Mouse (Mus musculus): ENCODE results near the gene Mafk. TPM values are rescaled to one million over a fixed set of nuclear protein-coding genes. Genes with fewer than 3 reads are reported as not detected.

Gene Mafk
- polyA plus RNA-seq, 1 experiment from 2014 or later = 5.7 TPM

DNA sequence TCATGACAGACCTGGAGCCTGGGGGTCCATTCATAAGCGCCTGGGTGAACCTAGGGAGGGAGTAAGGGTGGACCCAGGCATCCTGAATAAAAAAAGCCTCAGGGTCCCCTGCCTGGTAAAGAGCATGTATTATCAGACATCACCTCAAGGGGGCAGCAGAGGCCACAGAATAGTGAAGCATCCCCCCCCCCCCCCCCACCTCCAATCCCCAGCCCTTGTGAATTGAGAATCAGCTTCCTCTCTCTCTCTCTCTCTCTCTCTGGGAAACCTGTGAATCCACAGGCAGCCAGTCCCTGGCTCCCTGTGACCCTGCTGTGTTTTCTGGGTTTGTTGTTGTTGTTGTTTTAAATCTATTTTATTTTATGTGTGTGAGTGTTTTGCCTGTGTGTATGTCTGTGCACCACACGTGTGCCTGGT, 47.2 kb downstream of the Mafk start:
- Histone ChIP-seq H3K27me3 (ENCODE audit: control insufficient read depth, insufficient read depth, low read length) (no peaks in the 10 kb centered on the region), H3K4me1 (ENCODE audit: control insufficient read depth, insufficient read depth, low read length) (no peaks in the 10 kb centered on the region), H3K27ac (ENCODE audit: low read depth, low read length) (no peak overlapping the region), H3K36me3 (ENCODE audit: control insufficient read depth, insufficient read depth, low read length) (no peaks in the 10 kb centered on the region), H3K4me2 (ENCODE audit: low read depth, low read length) (no peak overlapping the region), H3K9ac (replicated peaks; ENCODE audit: low read depth, low read length) (no peak overlapping the region), H3K4me3 (ENCODE audit: low read depth, low read length) (no peak overlapping the region), H3K9me3 (ENCODE audit: control insufficient read depth, low read length) (no peaks in the 10 kb centered on the region)
- ATAC-seq (ENCODE audit: low read depth) = peak; percentile 65
- 16% methylated on average over 2 of the region's 2 CpGs for WGBS

DNA sequence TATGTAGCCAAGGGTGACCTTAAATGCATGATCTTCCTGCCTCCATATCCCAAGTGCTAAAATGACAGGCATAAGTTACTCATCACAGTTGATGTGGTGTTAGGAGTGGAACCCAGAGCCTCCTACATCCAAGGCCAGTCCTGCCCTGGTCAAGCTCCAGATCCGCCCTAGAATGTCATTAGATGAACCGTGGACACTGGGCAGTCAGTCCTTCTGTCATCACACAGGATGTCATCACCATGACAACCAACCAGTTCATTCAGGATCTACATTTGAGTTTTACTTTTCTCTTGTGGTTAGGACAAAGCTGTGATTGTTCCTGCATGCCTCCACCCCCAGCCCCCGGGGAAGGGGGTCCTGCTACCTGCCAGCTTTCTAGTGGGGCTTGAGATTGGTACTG, 47.8 kb downstream of the Mafk start:
- no peaks in the 10 kb centered on the region for H3K27me3 ChIP-seq (ENCODE audit: control insufficient read depth, insufficient read depth, low read length)
- WGBS = 24% methylated on average over 3 of the region's 3 CpGs
- no peaks in the 10 kb centered on the region for H3K4me1 ChIP-seq (ENCODE audit: control insufficient read depth, insufficient read depth, low read length)
- no peak overlapping the region for H3K4me2 ChIP-seq (ENCODE audit: low read depth, low read length)
- H3K9ac ChIP-seq (replicated peaks; ENCODE audit: low read depth, low read length) = no peak overlapping the region
- ATAC-seq (ENCODE audit: low read depth) = no peak
- no peak overlapping the region for H3K4me3 ChIP-seq (ENCODE audit: low read depth, low read length)
- H3K36me3 ChIP-seq (ENCODE audit: control insufficient read depth, insufficient read depth, low read length) = no peaks in the 10 kb centered on the region
- no peaks in the 10 kb centered on the region for H3K9me3 ChIP-seq (ENCODE audit: control insufficient read depth, low read length)
- no peak overlapping the region for H3K27ac ChIP-seq (ENCODE audit: low read depth, low read length)

DNA sequence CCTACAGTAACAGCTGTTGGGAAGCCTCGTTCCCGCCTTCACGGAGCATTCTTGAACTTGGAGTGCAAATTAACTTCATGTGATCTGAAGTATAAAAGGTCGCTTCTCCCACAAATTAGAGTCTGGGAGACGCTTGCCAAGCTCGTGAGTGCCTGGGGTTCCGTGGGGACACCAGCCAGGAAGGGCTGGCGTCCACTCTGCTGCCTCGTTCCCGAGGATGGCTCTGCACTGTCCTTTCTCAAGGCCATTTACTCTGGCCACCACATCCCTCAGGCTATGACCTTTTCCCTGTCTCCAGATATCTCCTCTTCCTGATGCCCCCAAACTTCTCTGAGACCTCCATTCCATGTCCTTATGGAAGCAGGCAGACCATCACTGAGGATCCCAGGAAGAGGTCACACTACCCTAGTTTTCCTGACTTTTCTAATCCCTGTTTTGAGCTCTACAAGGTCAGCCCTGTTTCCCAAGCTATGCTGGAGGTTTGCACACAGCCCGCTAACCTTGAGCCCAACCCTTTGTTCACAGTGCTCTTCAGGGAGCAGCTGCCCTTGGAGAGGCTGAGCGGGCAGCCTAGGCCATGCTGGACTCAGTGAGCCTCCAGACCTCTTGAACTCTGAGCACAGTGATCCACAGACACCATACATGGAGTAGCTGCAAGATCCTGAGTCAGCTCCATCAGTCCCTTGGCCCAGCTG, 58.5 kb downstream of the Mafk start:
- WGBS = 78% methylated on average over 12 of the region's 12 CpGs
- H3K27ac ChIP-seq (ENCODE audit: low read depth, low read length) = no peak overlapping the region
- no peak overlapping the region for H3K9ac ChIP-seq (replicated peaks; ENCODE audit: low read depth, low read length)
- no peak overlapping the region for H3K4me3 ChIP-seq (ENCODE audit: low read depth, low read length)
- H3K4me2 ChIP-seq (ENCODE audit: low read depth, low read length) = no peak overlapping the region
- H3K4me1 ChIP-seq (ENCODE audit: control insufficient read depth, insufficient read depth, low read length) = 0 out of 2 replicates have a peak, but pooled peaks cover 3% of the 10 kb centered on the region
- no peaks in the 10 kb centered on the region for H3K9me3 ChIP-seq (ENCODE audit: control insufficient read depth, low read length)
- H3K36me3 ChIP-seq (ENCODE audit: control insufficient read depth, insufficient read depth, low read length) = no peaks in the 10 kb centered on the region
- ATAC-seq (ENCODE audit: low read depth) = no peak
- H3K27me3 ChIP-seq (ENCODE audit: control insufficient read depth, insufficient read depth, low read length) = no peaks in the 10 kb centered on the region

Small RNA genes lying within 50 kb of the gene (microRNA-seq; reads per million reads assigned to microRNA genes)
- not detected for gene Mir7037

Other genes starting within 250 kb of the Mafk start
- gene Uncx, start 248.0 kb upstream of the Mafk start, polyA plus RNA-seq (2014; fragmentation: Nextera tagmentation; extraction: Ambion mirVana) = 33.4 and 39.8 TPM in 2 replicates
- 9.1 and 9.4 TPM in 2 replicates for gene Micall2, start 55.2 kb upstream of the Mafk start, polyA plus RNA-seq (2014; fragmentation: Nextera tagmentation; extraction: Ambion mirVana)
- 35.4 and 39.6 TPM in 2 replicates for gene Ints1, start 15.8 kb upstream of the Mafk start, polyA plus RNA-seq (2014; fragmentation: Nextera tagmentation; extraction: Ambion mirVana)
- 0.23 TPM in 1 of 2 replicates, not detected in the other for gene Tmem184a, start 28.4 kb downstream of the Mafk start, polyA plus RNA-seq (2014; fragmentation: Nextera tagmentation; extraction: Ambion mirVana)
- not detected in 2 replicates for gene Gm26938, start 34.9 kb downstream of the Mafk start, polyA plus RNA-seq (2014; fragmentation: Nextera tagmentation; extraction: Ambion mirVana)
- 71.1 TPM in 2 replicates for gene Psmg3, start 35.4 kb downstream of the Mafk start, polyA plus RNA-seq (2014; fragmentation: Nextera tagmentation; extraction: Ambion mirVana)
- 4.7 and 5.1 TPM in 2 replicates for gene Elfn1, start 116.4 kb downstream of the Mafk start, polyA plus RNA-seq (2014; fragmentation: Nextera tagmentation; extraction: Ambion mirVana)

All from neural tube, embryonic 14.5 days (tissue).